Comparison of ENCODE assay signal across 11 mouse cellular contexts in the genomic region with DNA sequence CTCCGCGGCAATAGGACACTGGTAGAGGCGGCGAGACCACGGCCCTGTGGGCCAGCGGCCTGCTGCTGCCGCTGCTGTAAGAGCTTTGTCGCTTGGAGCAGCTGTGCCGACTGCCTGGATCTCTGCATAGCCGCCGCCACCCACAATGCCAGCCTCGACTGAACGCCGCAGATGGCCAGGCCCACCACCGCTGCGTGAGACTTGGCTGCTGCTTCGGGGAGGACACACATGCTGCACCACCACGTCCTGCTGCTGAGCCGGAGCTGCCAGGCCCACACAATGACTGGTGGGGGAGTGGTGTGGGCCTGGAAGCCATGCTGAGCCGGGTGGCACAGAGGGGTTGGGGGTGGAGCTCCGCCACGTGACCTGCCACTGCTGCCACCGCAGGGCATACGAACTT. TPM values are rescaled to one million over a fixed set of nuclear protein-coding genes. Genes with fewer than 3 reads are reported as not detected.
A peak's percentile ranks its signal among the peaks of the same experiment; 100 is the strongest.
DNase-seq lines count a peak whose midpoint lies in the region; ATAC-seq lines count a peak whose summit lies in the region.
"Had no signal": no experiment of that assay in that cellular context is flagged by ENCODE, and none has a peak within 500 bp of the region (broad histone marks: within the 10 kb centered on the region; RNA-seq: fewer than 3 reads in every experiment).

No protein-coding gene starts in this region.

- ATAC-seq in embryonic facial prominence, embryonic 12.5 days (ENCODE audit: insufficient number of reproducible peaks, insufficient read depth, low FRiP score, low TSS enrichment) = 0 out of 2 replicates have a peak, but pooled peaks have one; percentile 15
- ATAC-seq in limb, embryonic 12.5 days (ENCODE audit: insufficient number of reproducible peaks, insufficient read depth, low FRiP score, low TSS enrichment, low read depth) = peak; percentile 52; the same call in 1 of the 2 replicates
- no peak for ATAC-seq in liver, embryonic 12.5 days

- no peak for DNase-seq in embryonic facial prominence, embryonic 10.5 days (ENCODE audit: low spot score)
- DNase-seq in R1 (ENCODE audit: low read depth, low spot score) = peak; percentile 35
- peak; percentile 7 to 8 for DNase-seq in frontal cortex, postnatal 36 days (ENCODE audit: low spot score in 2 of 2)
- DNase-seq in spleen, postnatal 10 days (ENCODE audit: low spot score in 2 of 2) = no peak
- DNase-seq in spleen, adult 18-20 months = no peak

- H3K4me3 ChIP-seq in embryonic facial prominence, embryonic 12.5 days = no peak overlapping the region
- H3K4me3 ChIP-seq in embryonic facial prominence, embryonic 10.5 days = no peak overlapping the region
- no peak overlapping the region for H3K4me3 ChIP-seq in limb, embryonic 12.5 days (replicated peaks)
- no peak overlapping the region for H3K4me3 ChIP-seq in liver, embryonic 12.5 days
- H3K4me3 ChIP-seq: embryonic facial prominence, embryonic 13.5 days had no signal

- 0 out of 2 replicates have a peak, but pooled peaks cover 4% of the 10 kb centered on the region for H3K9me3 ChIP-seq in embryonic facial prominence, embryonic 12.5 days
- peaks cover 5% of the 10 kb centered on the region; the same call in 1 of the 2 replicates for H3K9me3 ChIP-seq in embryonic facial prominence, embryonic 10.5 days
- peaks cover 7% of the 10 kb centered on the region; the same call in 1 of the 2 replicates for H3K9me3 ChIP-seq in limb, embryonic 12.5 days
- no peaks in the 10 kb centered on the region; the same call in 1 of the 2 replicates for H3K9me3 ChIP-seq in liver, embryonic 12.5 days (replicated peaks)
- H3K9me3 ChIP-seq: embryonic facial prominence, embryonic 13.5 days had no signal

- no peaks in the 10 kb centered on the region for H3K4me1 ChIP-seq in embryonic facial prominence, embryonic 12.5 days
- no peaks in the 10 kb centered on the region for H3K4me1 ChIP-seq in embryonic facial prominence, embryonic 10.5 days
- H3K4me1 ChIP-seq in limb, embryonic 12.5 days (replicated peaks) = no peaks in the 10 kb centered on the region
- no peaks in the 10 kb centered on the region for H3K4me1 ChIP-seq in liver, embryonic 12.5 days
- H3K4me1 ChIP-seq: embryonic facial prominence, embryonic 13.5 days had no signal

- H3K27me3 ChIP-seq in embryonic facial prominence, embryonic 12.5 days = no peaks in the 10 kb centered on the region
- no peaks in the 10 kb centered on the region for H3K27me3 ChIP-seq in embryonic facial prominence, embryonic 10.5 days (replicated peaks; ENCODE audit: low read depth, poor library complexity, severe bottlenecking)
- no peaks in the 10 kb centered on the region for H3K27me3 ChIP-seq in limb, embryonic 12.5 days
- H3K27me3 ChIP-seq in liver, embryonic 12.5 days (replicated peaks) = no peaks in the 10 kb centered on the region
- H3K27me3 ChIP-seq: embryonic facial prominence, embryonic 13.5 days had no signal

- no peaks in the 10 kb centered on the region for H3K36me3 ChIP-seq in embryonic facial prominence, embryonic 12.5 days
- H3K36me3 ChIP-seq in embryonic facial prominence, embryonic 10.5 days (replicated peaks) = no peaks in the 10 kb centered on the region
- H3K36me3 ChIP-seq in limb, embryonic 12.5 days = no peaks in the 10 kb centered on the region
- no peaks in the 10 kb centered on the region for H3K36me3 ChIP-seq in liver, embryonic 12.5 days
- H3K36me3 ChIP-seq: embryonic facial prominence, embryonic 13.5 days had no signal

- 61% methylated on average over 24 of the region's 24 CpGs for WGBS in embryonic facial prominence, embryonic 12.5 days
- 71% methylated on average over 24 of the region's 24 CpGs for WGBS in embryonic facial prominence, embryonic 10.5 days
- 66% methylated on average over 24 of the region's 24 CpGs for WGBS in limb, embryonic 12.5 days
- 56% methylated on average over 24 of the region's 24 CpGs for WGBS in liver, embryonic 12.5 days (ENCODE audit: insufficient replicate concordance)

- no peak overlapping the region for H3K4me2 ChIP-seq in embryonic facial prominence, embryonic 12.5 days (replicated peaks)
- H3K4me2 ChIP-seq in limb, embryonic 12.5 days = no peak overlapping the region
- no peak overlapping the region for H3K4me2 ChIP-seq in liver, embryonic 12.5 days
- H3K4me2 ChIP-seq: embryonic facial prominence, embryonic 13.5 days had no signal

- H3K9ac ChIP-seq in embryonic facial prominence, embryonic 12.5 days = no peak overlapping the region
- no peak overlapping the region for H3K9ac ChIP-seq in limb, embryonic 12.5 days (replicated peaks)
- no peak overlapping the region for H3K9ac ChIP-seq in liver, embryonic 12.5 days
- H3K9ac ChIP-seq: embryonic facial prominence, embryonic 13.5 days had no signal

- H3K27ac ChIP-seq in embryonic facial prominence, embryonic 12.5 days = no peak overlapping the region
- H3K27ac ChIP-seq in embryonic facial prominence, embryonic 10.5 days (replicated peaks) = no peak overlapping the region
- no peak overlapping the region for H3K27ac ChIP-seq in limb, embryonic 12.5 days
- H3K27ac ChIP-seq in liver, embryonic 12.5 days = no peak overlapping the region
- H3K27ac ChIP-seq: embryonic facial prominence, embryonic 13.5 days had no signal

RNA-seq across cellular contexts. Expression of gene Olfr24, which starts 15.7 kb away (rescaled TPM):
- polyA plus RNA-seq in embryonic facial prominence, embryonic 12.5 days (2016; fragmentation: Nextera tagmentation; extraction: Ambion mirVana) = 0.04 TPM in 1 of 2 replicates, not detected in the other
- not detected in 2 replicates for polyA plus RNA-seq in embryonic facial prominence, embryonic 10.5 days (2016; fragmentation: Nextera tagmentation; extraction: Ambion mirVana)
- not detected in 2 replicates for polyA plus RNA-seq in limb, embryonic 12.5 days (2016; fragmentation: Nextera tagmentation; extraction: Ambion mirVana)
- not detected in 2 replicates for polyA plus RNA-seq in liver, embryonic 12.5 days (2016; fragmentation: Nextera tagmentation; extraction: Ambion mirVana)
- polyA plus RNA-seq: C2C12; embryonic facial prominence, embryonic 13.5 days; liver, embryonic 16.5 days had no signal

RNA-seq across cellular contexts. Expression of gene Olfr828, which starts 39.9 kb away (rescaled TPM):
- polyA plus RNA-seq in embryonic facial prominence, embryonic 12.5 days (2016; fragmentation: Nextera tagmentation; extraction: Ambion mirVana) = not detected in 2 replicates
- polyA plus RNA-seq in embryonic facial prominence, embryonic 10.5 days (2016; fragmentation: Nextera tagmentation; extraction: Ambion mirVana) = not detected in 2 replicates
- polyA plus RNA-seq in limb, embryonic 12.5 days (2016; fragmentation: Nextera tagmentation; extraction: Ambion mirVana) = not detected in 2 replicates
- not detected in 2 replicates for polyA plus RNA-seq in liver, embryonic 12.5 days (2016; fragmentation: Nextera tagmentation; extraction: Ambion mirVana)
- polyA plus RNA-seq: C2C12; embryonic facial prominence, embryonic 13.5 days; liver, embryonic 16.5 days had no signal

Comparison
In these comparisons a context has a peak if more than half of its experiments do, and no peak if none do; other contexts are left out.
1. DNase-seq: peak in R1 (single experiment) and frontal cortex, postnatal 36 days (2 of 2); none in embryonic facial prominence, embryonic 10.5 days (single experiment), spleen, postnatal 10 days (0 of 2) and spleen, adult 18-20 months (0 of 2).